Mouse (Mus musculus) MEL (cell line): ENCODE results near the gene Emc8.

Experiments
- CHD1 ChIP-seq: IDR thresholded peaks from 2 replicates; pipeline ENCODE4 v1.6.1; 2012; ENCODE audit warnings: low read depth, mild to moderate bottlenecking, inconsistent platforms, low read length, improper control_type of control experiment
- CHD2 ChIP-seq: IDR thresholded peaks from 2 replicates; pipeline ENCODE4 v1.6.1; 2011; ENCODE audit warnings: low read length, improper control_type of control experiment
- CTCF ChIP-seq, 3 experiments: IDR thresholded peaks in 2 of 3; conservative IDR thresholded peaks in 1 of 3; 2 replicates each; pipeline ENCODE4 v1.5.1; 2011 to 2012; ENCODE audit warnings: low read length in 3 of 3, low read depth in 2 of 3, mild to moderate bottlenecking in 2 of 3, improper control_type of control experiment in 1 of 3, inconsistent platforms in 1 of 3, mixed read lengths in 1 of 3, moderate library complexity in 1 of 3; ENCODE audit not compliant: control insufficient read depth in 1 of 3, insufficient read depth in 1 of 3, poor library complexity in 1 of 3, severe bottlenecking in 1 of 3
- EP300 ChIP-seq, 2 experiments: IDR thresholded peaks; 2 replicates each; pipeline ENCODE4 v1.6.1; 2011; ENCODE audit warnings: improper control_type of control experiment in 2 of 2, low read length in 2 of 2, low read depth in 1 of 2, mild to moderate bottlenecking in 1 of 2
- MYC ChIP-seq: IDR thresholded peaks from 2 replicates; pipeline ENCODE4 v1.6.1; 2011; ENCODE audit warnings: low read depth, mild to moderate bottlenecking, low read length, improper control_type of control experiment, moderate library complexity

DNA sequence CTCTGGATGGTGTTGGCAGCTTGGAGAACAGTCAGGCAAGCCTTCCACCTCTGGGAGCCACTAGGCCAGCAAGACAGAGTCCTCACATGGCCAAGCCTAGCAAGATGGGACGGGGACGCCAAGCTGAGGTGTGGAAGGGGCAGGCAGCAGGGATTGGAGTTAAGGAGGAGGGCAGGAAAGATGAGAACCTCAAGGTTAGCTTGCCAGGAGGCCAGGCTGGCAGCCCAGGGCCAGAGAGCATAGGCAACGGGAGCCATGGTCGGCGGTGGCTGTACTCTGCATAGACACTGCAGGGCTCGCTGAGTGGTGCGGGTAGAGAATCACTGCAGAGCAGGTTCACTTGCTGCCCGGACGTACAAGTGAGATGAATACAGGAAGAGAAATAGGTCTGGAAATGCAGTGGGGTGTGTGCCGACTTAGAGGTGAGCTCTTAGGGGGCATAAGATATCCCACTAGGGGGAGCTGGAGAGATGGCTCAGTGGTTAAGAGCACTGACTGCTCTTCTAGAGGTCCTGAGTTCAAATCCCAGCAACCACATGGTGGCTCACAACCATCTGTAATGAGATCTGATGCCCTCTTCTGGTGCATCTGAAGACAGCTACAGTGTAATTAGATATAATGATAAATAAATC, 26.2 kb downstream of the Emc8 start:
- TF ChIP-seq CTCF (IDR thresholded peaks at IDR 0.05 in 2 of 3, conservative IDR thresholded peaks at IDR 0.05 in 1 of 3; ENCODE audit: control insufficient read depth in 1 of 3, insufficient read depth in 1 of 3, low read depth in 2 of 3, low read length in 3 of 3, poor library complexity in 1 of 3, severe bottlenecking in 1 of 3) (peak; percentile 3 to 19 (median 14); a peak in 2 of 6 replicates), CHD1 (no peak), MYC (no peak), CHD2 (no peak), EP300 (IDR thresholded peaks at IDR 0.05; ENCODE audit: low read depth in 1 of 2, low read length in 2 of 2) (no peak)
